Mouse (Mus musculus) midbrain, embryonic 16.5 days (tissue): ENCODE data around the gene Fgf11. TPM values are rescaled to one million over a fixed set of nuclear protein-coding genes. Genes with fewer than 3 reads are reported as not detected.

Source experiments
- ATAC-seq: fragments of 200-750 bp; cut with Nextera tagmentation; 2 replicates; pipeline ENCODE4 v1.8.0; 2017; ENCODE audit warnings: moderate TSS enrichment
- H3K27ac ChIP-seq: fragments of 300-500 bp; sonication (generic); 2 replicates; pipeline ENCODE4 v1.5.1; 2014; ENCODE audit warnings: mild to moderate bottlenecking, low read length, mixed read lengths
- H3K27me3 ChIP-seq: fragments of 300-500 bp; sonication (generic); 2 replicates; pipeline ENCODE4 v1.6.1; 2014; ENCODE audit warnings: low read depth, low read length, mixed read lengths; ENCODE audit not compliant: control insufficient read depth, insufficient read depth
- H3K36me3 ChIP-seq: fragments of 300-500 bp; sonication (generic); 2 replicates; pipeline ENCODE4 v1.6.1; 2014; ENCODE audit warnings: mild to moderate bottlenecking, low read length, moderate library complexity, mixed read lengths; ENCODE audit not compliant: control insufficient read depth, insufficient read depth
- H3K4me1 ChIP-seq: fragments of 300-500 bp; sonication (generic); 2 replicates; pipeline ENCODE4 v1.6.1; 2014; ENCODE audit warnings: mild to moderate bottlenecking, low read length, mixed read lengths; ENCODE audit not compliant: control insufficient read depth, insufficient read depth
- H3K4me2 ChIP-seq: fragments of 300-500 bp; sonication (generic); 2 replicates; pipeline ENCODE4 v1.6.1; 2014; ENCODE audit warnings: mild to moderate bottlenecking, low read length, mixed read lengths
- H3K4me3 ChIP-seq: fragments of 300-500 bp; sonication (generic); 2 replicates; pipeline ENCODE4 v1.5.1; 2014; ENCODE audit warnings: low read depth, mild to moderate bottlenecking, low read length, moderate library complexity, mixed read lengths
- H3K9ac ChIP-seq: fragments of 300-500 bp; sonication (generic); 2 replicates; pipeline ENCODE4 v1.6.1; 2014; ENCODE audit warnings: low read depth, low read length, mixed read lengths
- H3K9me3 ChIP-seq: fragments of 300-500 bp; sonication (generic); replicated peaks from 2 replicates; pipeline ENCODE4 v1.6.1; 2014; ENCODE audit warnings: mild to moderate bottlenecking, low read length, mixed read lengths; ENCODE audit not compliant: control insufficient read depth, poor library complexity, severe bottlenecking
- WGBS: fragments of 180-500 bp; shearing (Covaris S2); extraction: QIAGEN DNeasy Blood & Tissue Kit; methylation state at CpG from one replicate; pipeline ENCODE4 v1.1.7; 2014; 5-methylcytosine and 5-hydroxymethylcytosine counted together
- polyA plus RNA-seq: library from polyadenylated mRNA; unstranded; fragments of >200 nt; fragmentation: Nextera tagmentation; extraction: Ambion mirVana; gene quantifications from 2 replicates; pipeline ENCODE4 v1.2.1, GENCODE M21; 2015

Fgf11 gene
- polyA plus RNA-seq, 1 experiment from 2014 or later, result 4.5 TPM

DNA sequence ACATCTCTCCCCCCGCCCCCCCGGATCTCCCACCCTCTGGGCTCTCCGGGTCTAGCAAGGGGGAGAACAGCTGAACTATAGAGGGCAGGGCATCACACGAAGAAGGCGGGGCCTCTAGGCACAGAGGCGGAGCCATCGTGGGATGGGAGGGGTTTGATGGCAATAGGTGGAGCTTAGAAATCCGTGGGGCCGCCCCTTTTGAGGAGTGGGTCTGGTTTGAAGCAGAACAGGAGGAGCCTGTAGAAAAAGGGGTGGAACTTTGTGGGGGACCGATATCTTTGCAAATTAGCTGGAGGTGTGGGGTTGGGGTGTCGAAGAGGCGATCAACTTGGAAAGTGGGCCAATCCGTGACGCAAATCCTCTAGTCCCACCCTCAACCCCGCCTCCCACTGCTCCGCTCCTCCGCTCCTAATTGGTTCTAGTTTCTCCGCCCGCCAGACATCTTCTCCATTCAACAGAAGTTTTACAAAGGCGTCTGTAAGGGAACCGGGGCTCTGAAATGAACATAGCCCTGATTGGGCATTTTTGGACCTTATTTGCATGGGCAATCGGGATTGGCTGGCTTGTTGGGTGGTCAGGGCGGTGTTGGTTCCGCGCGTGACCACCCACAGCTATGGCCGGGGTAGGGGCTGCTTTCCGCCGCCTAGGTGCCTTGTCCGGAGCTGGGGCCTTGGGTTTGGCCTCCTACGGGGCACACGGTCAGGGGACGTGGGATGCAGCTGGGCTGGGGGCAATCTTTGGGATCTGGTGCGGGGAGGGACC lies 36.5 kb upstream of the Fgf11 start, which contains the start of gene Tmem256:
Gene Tmem256 (plus strand): TSS at position 563 of the 762 bp plus-strand sequence.
- 1% methylated on average over 31 of the region's 34 CpGs for WGBS
- H3K36me3 ChIP-seq, result peaks cover 4% of the 10 kb centered on the region; the same call in 1 of the 2 replicates
- no peaks in the 10 kb centered on the region for H3K27me3 ChIP-seq
- ATAC-seq, result peak; percentile 88
- no peaks in the 10 kb centered on the region for H3K9me3 ChIP-seq
- H3K4me3 ChIP-seq, result peak within 1 kb of the TSS; percentile 94
- H3K9ac ChIP-seq, result peak within 1 kb of the TSS; percentile 99
- peaks cover 30% of the 10 kb centered on the region for H3K4me1 ChIP-seq
- peak within 1 kb of the TSS; percentile 97 for H3K4me2 ChIP-seq
- H3K27ac ChIP-seq, result peak within 1 kb of the TSS; percentile 98

DNA sequence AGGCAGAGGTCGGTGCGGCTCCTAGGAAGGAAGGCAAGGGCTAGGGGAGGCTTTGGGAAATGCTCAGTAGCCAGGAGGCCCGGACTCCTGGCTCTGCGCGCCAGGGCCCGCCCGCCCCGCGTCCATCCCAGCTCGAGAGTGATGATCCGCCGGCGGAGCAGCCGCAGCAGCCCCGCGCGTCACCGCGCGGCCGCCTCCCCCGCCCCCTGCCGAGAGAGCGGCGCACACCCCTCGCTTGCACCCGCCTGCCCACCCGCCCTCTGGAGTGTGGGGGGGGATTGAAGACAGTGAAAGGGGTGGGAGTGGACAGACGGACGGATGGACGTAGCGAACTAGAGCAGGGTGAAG lies 35.9 kb upstream of the Fgf11 start, which contains the start of gene Nlgn2:
Gene Nlgn2 (minus strand): TSS at position 181 of the 348 bp plus-strand sequence.
- Histone ChIP-seq H3K9ac (peak within 1 kb of the TSS; percentile 99), H3K4me2 (peak within 1 kb of the TSS; percentile 97), H3K4me3 (peak within 1 kb of the TSS; percentile 94), H3K27ac (peak within 1 kb of the TSS; percentile 98), H3K4me1 (peaks cover 30% of the 10 kb centered on the region), H3K36me3 (peaks cover 7% of the 10 kb centered on the region), H3K27me3 (no peaks in the 10 kb centered on the region), H3K9me3 (no peaks in the 10 kb centered on the region)
- peak; percentile 73 for ATAC-seq
- WGBS, result under 1% methylated on average over 31 of the region's 32 CpGs

DNA sequence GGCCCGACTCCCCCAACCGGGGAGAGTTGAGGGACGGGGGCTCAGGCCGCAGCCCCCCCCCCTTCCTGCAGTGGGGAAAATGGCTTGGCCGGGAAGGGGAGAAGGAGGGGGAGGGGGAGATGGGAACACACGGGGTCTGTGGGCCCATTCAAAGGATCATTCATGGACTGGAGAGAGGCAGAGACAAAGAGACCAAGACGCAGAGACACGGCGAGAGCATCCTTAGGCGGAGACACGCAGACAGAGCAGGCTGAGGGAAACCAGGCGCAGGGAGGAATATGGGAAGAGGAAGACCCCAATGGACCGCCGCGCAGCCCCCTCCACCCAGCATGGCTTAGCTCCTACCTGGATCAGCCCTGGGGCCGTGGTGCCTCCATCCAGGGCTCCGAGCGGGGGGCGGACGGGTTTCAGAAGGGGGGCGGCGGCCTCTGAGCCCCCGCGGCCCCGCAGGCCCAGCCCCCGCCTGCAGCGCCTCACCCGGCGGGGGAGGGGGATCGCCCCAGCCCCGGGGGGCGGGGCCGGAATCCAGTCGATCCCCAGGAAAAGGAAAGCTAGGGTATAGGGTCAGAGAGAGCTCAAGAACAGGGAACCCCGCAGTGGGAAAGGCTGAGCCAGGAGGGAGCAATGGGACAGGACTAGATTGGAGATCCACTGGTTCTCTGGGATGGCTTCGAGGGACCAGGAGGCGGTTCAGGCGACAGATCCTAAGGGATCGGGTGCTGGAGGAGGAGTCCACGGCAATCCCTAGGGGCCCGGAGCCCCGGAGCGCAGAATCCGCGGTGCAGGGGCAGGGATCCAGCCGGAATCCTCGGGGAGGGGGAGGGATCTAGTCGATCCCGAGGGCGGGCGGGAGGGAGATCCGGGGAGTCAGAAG lies 35.3 kb upstream of the Fgf11 start:
- H3K9ac ChIP-seq, result peak overlapping the region; percentile 99
- peaks cover 7% of the 10 kb centered on the region for H3K36me3 ChIP-seq
- peak overlapping the region; percentile 97 for H3K4me2 ChIP-seq
- H3K4me1 ChIP-seq, result peaks cover 30% of the 10 kb centered on the region
- no peaks in the 10 kb centered on the region for H3K27me3 ChIP-seq
- peak overlapping the region; percentile 94 for H3K4me3 ChIP-seq
- H3K27ac ChIP-seq, result peak overlapping the region; percentile 98
- peak; percentile 15 for ATAC-seq
- H3K9me3 ChIP-seq, result no peaks in the 10 kb centered on the region
- WGBS, result under 1% methylated on average over 37 of the region's 52 CpGs

DNA sequence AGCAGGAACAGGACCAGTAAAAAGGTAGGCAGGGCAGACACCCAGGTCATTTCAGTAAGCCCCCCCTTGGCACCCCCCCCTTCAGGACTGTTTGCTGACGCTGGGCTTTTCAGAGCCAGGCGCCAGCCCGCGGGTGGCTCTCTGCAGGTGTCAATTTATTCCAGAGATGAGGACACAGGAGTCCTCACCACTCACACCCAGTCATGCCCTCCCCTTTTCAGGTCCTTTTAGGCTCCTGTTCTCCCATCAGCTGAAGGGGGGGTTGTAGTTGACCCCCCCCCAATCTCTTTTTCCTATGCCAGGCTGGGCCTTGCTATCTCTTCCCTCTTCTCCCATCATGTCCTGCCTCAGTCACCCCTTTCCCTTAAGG lies 34.3 kb upstream of the Fgf11 start:
- peak overlapping the region; percentile 98 for H3K27ac ChIP-seq
- H3K27me3 ChIP-seq, result no peaks in the 10 kb centered on the region
- ATAC-seq, result no peak
- peak overlapping the region; percentile 97 for H3K4me2 ChIP-seq
- peaks cover 10% of the 10 kb centered on the region for H3K36me3 ChIP-seq
- H3K4me1 ChIP-seq, result peaks cover 30% of the 10 kb centered on the region
- peak overlapping the region; percentile 99 for H3K9ac ChIP-seq
- WGBS, result 11% methylated on average over 4 of the region's 4 CpGs
- no peaks in the 10 kb centered on the region for H3K9me3 ChIP-seq
- H3K4me3 ChIP-seq, result peak overlapping the region; percentile 94

DNA sequence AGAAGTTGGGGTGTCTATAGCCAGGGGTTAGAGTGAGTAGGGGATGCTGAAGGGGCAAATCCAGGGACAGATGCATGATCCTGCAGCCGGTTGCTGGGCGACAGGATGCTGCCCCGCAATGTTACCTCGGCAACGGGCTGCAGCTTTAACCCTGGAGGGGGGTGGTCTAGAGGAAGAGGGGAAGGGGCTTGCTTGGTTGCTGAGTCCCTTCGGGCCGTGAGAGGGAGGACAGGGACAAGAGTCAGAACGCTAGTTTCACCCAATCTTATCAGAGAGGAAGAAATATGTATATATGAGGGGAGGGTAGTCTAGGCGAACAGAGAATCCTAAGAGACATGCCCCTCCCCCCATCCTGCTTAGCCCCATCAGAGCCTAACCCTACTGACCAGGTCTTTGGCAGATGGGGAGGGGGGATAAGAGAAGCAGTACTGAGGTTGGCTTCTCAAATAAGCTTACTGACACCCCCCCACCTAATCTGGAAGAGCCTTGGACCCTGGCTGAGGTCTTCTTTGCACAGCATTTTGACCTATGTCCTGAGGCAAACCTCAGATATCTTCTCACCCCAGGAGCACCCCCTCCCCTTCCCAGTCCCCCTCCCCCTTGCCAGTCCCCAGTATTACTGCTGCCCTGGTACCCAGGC lies 33.8 kb upstream of the Fgf11 start:
- H3K4me3 ChIP-seq, result peak overlapping the region; percentile 94
- no peaks in the 10 kb centered on the region for H3K9me3 ChIP-seq
- H3K27ac ChIP-seq, result peak overlapping the region; percentile 98
- H3K4me2 ChIP-seq, result peak overlapping the region; percentile 97
- peaks cover 30% of the 10 kb centered on the region for H3K4me1 ChIP-seq
- ATAC-seq, result no peak
- peaks cover 10% of the 10 kb centered on the region for H3K36me3 ChIP-seq
- peak overlapping the region; percentile 99 for H3K9ac ChIP-seq
- 2% methylated on average over 9 of the region's 9 CpGs for WGBS
- no peaks in the 10 kb centered on the region for H3K27me3 ChIP-seq

DNA sequence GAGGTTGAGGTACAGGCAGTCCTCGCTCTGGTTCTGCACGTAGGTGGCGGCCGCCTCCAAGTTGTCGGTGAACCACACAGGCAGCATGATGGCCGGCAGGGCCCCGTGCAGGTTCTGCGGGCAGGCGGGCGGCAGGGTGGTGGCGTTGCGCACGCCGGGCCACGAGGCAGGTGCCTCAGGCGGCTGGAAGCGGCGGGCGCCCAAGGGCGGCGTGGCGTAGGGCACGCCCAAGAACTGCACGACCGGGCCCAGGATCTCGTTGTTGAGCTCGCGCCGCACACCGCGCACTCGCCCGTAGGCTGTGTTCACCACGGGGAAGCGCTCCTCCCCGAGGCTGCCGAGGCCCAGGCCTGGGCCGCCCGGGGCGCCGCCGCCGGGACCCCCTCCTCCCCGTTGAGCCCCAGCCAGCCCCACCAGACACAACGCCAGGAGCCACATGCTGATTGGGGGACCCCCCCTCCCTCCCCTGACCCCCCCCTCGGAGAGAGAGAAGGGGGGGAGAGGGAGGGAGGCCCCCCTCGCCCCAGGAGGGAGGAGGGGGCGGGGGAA lies 32.4 kb upstream of the Fgf11 start:
- H3K4me1 ChIP-seq, result peaks cover 26% of the 10 kb centered on the region
- no peak for ATAC-seq
- 8% methylated on average over 42 of the region's 48 CpGs for WGBS

DNA sequence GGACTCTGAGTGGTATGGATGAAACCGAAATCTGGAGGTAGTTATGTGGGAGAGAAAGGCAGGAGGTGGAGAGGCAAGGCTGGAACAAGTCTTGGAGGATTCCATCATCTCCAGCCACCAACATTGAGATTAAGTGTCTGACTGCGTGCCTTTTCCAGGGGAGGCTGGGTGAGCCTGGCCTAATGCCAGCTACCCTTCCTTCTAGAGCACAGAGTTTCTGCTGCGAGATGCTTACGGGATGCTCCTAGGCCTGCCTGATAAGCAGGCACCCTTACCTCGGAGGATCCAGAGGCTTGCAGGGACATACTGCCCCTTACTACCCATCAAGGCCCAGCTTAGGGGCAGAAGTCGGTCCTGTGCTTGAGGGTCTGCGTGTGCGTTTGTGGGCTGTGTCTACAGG lies 31.9 kb upstream of the Fgf11 start:
- H3K4me1 ChIP-seq, result peaks cover 23% of the 10 kb centered on the region
- H3K4me3 ChIP-seq, result peak overlapping the region; percentile 94
- peak overlapping the region; percentile 97 for H3K4me2 ChIP-seq
- peak overlapping the region; percentile 50; the same call in 1 of the 2 replicates for H3K27ac ChIP-seq
- WGBS, result 58% methylated on average over 8 of the region's 8 CpGs
- H3K9me3 ChIP-seq, result no peaks in the 10 kb centered on the region
- peak overlapping the region; percentile 99 for H3K9ac ChIP-seq
- no peak for ATAC-seq
- peaks cover 13% of the 10 kb centered on the region for H3K36me3 ChIP-seq
- H3K27me3 ChIP-seq, result no peaks in the 10 kb centered on the region

More for the DNA sequence above, 32.4 kb upstream of the Fgf11 start:
- Histone ChIP-seq H3K27me3 (no peaks in the 10 kb centered on the region), H3K4me2 (peak overlapping the region; percentile 97), H3K4me3 (peak overlapping the region; percentile 94), H3K36me3 (peaks cover 13% of the 10 kb centered on the region), H3K9ac (peak overlapping the region; percentile 99), H3K9me3 (no peaks in the 10 kb centered on the region), H3K27ac (peak overlapping the region; percentile 50; the same call in 1 of the 2 replicates)

DNA sequence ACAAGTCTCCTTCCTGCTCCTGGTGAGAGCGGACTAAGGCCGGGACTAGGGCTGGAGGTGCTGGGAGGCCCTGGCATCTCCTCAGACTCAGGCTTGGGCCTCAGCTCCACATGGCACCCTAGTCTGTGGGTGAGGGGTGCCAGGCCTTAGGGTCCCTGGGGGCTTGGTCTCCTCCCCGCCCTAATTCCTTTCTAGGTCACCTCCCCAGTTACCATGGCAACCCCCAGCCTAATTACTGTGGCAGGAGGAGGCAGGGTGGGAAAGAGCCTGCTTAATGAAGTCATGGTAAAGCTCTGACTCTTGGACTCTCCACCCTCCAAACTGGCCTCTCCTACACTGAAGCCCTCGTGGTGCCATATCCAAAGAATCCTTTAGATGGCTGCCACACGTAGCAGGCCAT lies 27.2 kb upstream of the Fgf11 start:
- H3K9me3 ChIP-seq, result no peaks in the 10 kb centered on the region
- WGBS, result 54% methylated on average over 5 of the region's 5 CpGs
- H3K36me3 ChIP-seq, result peaks cover 50% of the 10 kb centered on the region
- no peak overlapping the region for H3K4me3 ChIP-seq
- peaks cover 3% of the 10 kb centered on the region for H3K4me1 ChIP-seq
- no peak overlapping the region for H3K9ac ChIP-seq
- no peak overlapping the region for H3K4me2 ChIP-seq
- ATAC-seq, result no peak
- H3K27ac ChIP-seq, result no peak overlapping the region
- no peaks in the 10 kb centered on the region for H3K27me3 ChIP-seq
